Mouse (Mus musculus) forebrain, embryonic 16.5 days (tissue): ENCODE data around the gene Plekha6. TPM values are rescaled to one million over a fixed set of nuclear protein-coding genes. Genes with fewer than 3 reads are reported as not detected.
"Not testable (repeated sequence)": the region's sequence is repeated elsewhere in the genome, so short reads cannot be mapped to it uniquely, and the experiment has no call there.

Experiments
- ATAC-seq: fragments of 200-750 bp; cut with Nextera tagmentation; 2 replicates; pipeline ENCODE4 v1.8.0; 2017; ENCODE audit warnings: mild to moderate bottlenecking, moderate library complexity
- H3K27ac ChIP-seq: fragments of 300-500 bp; sonication (generic); 2 replicates; pipeline ENCODE4 v1.5.1; 2014; ENCODE audit warnings: low read length, control low read depth
- H3K27me3 ChIP-seq: fragments of 300-500 bp; sonication (generic); replicated peaks from 2 replicates; pipeline ENCODE4 v1.6.1; 2014; ENCODE audit warnings: low read length; ENCODE audit not compliant: control insufficient read depth, insufficient read depth
- H3K36me3 ChIP-seq: fragments of 300-500 bp; sonication (generic); 2 replicates; pipeline ENCODE4 v1.6.1; 2014; ENCODE audit not compliant: control insufficient read depth, insufficient read depth
- H3K4me1 ChIP-seq: fragments of 300-500 bp; sonication (generic); replicated peaks from 2 replicates; pipeline ENCODE4 v1.6.1; 2014; ENCODE audit warnings: low read length; ENCODE audit not compliant: control insufficient read depth, insufficient read depth
- H3K4me2 ChIP-seq: fragments of 300-500 bp; sonication (generic); 2 replicates; pipeline ENCODE4 v1.6.1; 2014; ENCODE audit warnings: mild to moderate bottlenecking, low read length, control low read depth
- H3K4me3 ChIP-seq: fragments of 300-500 bp; sonication (generic); replicated peaks from 2 replicates; pipeline ENCODE4 v1.5.1; 2014; ENCODE audit warnings: mild to moderate bottlenecking, low read length, control low read depth
- H3K9ac ChIP-seq: fragments of 300-500 bp; sonication (generic); replicated peaks from 2 replicates; pipeline ENCODE4 v1.6.1; 2014; ENCODE audit warnings: low read depth, low read length, control low read depth
- H3K9me3 ChIP-seq: fragments of 300-500 bp; sonication (generic); 2 replicates; pipeline ENCODE4 v1.6.1; 2016; ENCODE audit warnings: low read length; ENCODE audit not compliant: control insufficient read depth
- WGBS: fragments of 180-500 bp; shearing (Covaris S2); extraction: QIAGEN DNeasy Blood & Tissue Kit; methylation state at CpG from one replicate; pipeline ENCODE4 v1.1.7; 2014; 5-methylcytosine and 5-hydroxymethylcytosine counted together
- polyA plus RNA-seq: library from polyadenylated mRNA; unstranded; fragments of >200 nt; fragmentation: Nextera tagmentation; extraction: Ambion mirVana; gene quantifications from 2 replicates; pipeline ENCODE4 v1.2.1, GENCODE M21; 2015

The Plekha6 gene
- polyA plus RNA-seq, 1 experiment from 2014 or later = 11.7 TPM

GRCm38 (mm10) chr1:133340403-133340802 lies 176.4 kb downstream of the Plekha6 start:
- not testable (repeated sequence) for H3K4me3 ChIP-seq, H3K36me3 ChIP-seq, H3K27me3 ChIP-seq, ATAC-seq, H3K4me2 ChIP-seq, H3K9ac ChIP-seq, H3K27ac ChIP-seq, H3K9me3 ChIP-seq, H3K4me1 ChIP-seq
- 65% methylated on average over 1 of the region's 1 CpGs for WGBS

GRCm38 (mm10) chr1:133344357-133344756 lies 180.3 kb downstream of the Plekha6 start:
- Histone ChIP-seq H3K27ac (no peak overlapping the region), H3K27me3 (no peaks in the 10 kb centered on the region), H3K4me1 (no peaks in the 10 kb centered on the region), H3K9ac (no peak overlapping the region), H3K9me3 (no peaks in the 10 kb centered on the region), H3K36me3 (no peaks in the 10 kb centered on the region), H3K4me2 (no peak overlapping the region), H3K4me3 (no peak overlapping the region)
- WGBS = 94% methylated on average over 2 of the region's 2 CpGs
- no peak for ATAC-seq

DNA sequence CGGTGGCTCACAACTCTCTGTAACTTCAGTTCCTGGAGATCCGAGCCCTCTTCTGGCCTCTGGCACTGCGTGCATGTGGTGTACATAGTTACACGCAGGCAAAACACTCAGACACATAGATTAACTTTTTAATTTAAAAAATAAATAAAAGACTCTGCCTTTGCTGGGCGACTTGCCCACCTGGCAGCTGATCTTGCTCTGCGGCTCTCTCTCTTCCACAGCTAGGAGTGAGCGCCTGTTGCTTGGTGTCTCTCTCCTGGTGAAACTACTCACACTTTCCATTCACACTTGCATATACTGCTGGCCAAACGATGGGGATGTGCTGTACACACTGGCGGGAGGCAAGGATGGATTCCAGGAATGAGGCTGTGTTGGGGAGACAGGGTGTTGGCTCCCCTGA lies 182.5 kb downstream of the Plekha6 start:
- no peaks in the 10 kb centered on the region for H3K27me3 ChIP-seq
- H3K4me3 ChIP-seq = no peak overlapping the region
- H3K9me3 ChIP-seq = no peaks in the 10 kb centered on the region
- H3K27ac ChIP-seq = no peak overlapping the region
- no peak overlapping the region for H3K4me2 ChIP-seq
- H3K9ac ChIP-seq = no peak overlapping the region
- 75% methylated on average over 9 of the region's 9 CpGs for WGBS
- no peak for ATAC-seq
- no peaks in the 10 kb centered on the region; the same call in 1 of the 2 replicates for H3K4me1 ChIP-seq
- H3K36me3 ChIP-seq = no peaks in the 10 kb centered on the region

DNA sequence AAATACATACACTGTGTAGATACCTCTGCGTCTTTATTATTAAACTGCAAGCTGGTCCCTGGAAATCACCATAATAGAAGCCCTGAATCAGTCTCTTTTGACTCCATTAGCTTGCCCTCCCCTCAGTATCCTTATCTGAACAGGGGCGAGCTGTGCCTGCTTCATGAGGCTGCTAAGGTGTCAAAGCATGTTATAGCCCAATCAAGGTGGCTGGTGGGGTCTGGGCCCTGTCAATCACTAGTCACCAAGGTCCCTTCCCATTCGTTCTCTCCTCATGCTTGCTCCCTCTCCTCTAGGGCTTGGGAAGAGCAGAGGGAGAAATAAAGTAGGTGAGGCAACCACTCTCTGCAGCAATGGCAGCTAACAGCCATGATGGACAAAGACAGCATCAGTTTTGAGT lies 183.2 kb downstream of the Plekha6 start:
- Histone ChIP-seq H3K27me3 (no peaks in the 10 kb centered on the region), H3K27ac (no peak overlapping the region), H3K4me1 (peaks cover 2% of the 10 kb centered on the region), H3K4me3 (no peak overlapping the region), H3K9ac (no peak overlapping the region), H3K9me3 (no peaks in the 10 kb centered on the region), H3K4me2 (no peak overlapping the region), H3K36me3 (no peaks in the 10 kb centered on the region)
- no peak for ATAC-seq
- 71% methylated on average over 3 of the region's 3 CpGs for WGBS

- 86% methylated on average over 11 of the region's 11 CpGs for WGBS
- Histone ChIP-seq H3K4me2 (no peak overlapping the region), H3K9me3 (no peaks in the 10 kb centered on the region), H3K27me3 (no peaks in the 10 kb centered on the region), H3K4me3 (no peak overlapping the region), H3K4me1 (peaks cover 2% of the 10 kb centered on the region), H3K36me3 (no peaks in the 10 kb centered on the region), H3K9ac (no peak overlapping the region), H3K27ac (no peak overlapping the region)
- no peak for ATAC-seq
Observed at GRCm38 (mm10) chr1:133347693-133348520, 183.9 kb downstream of the Plekha6 start.

- no peak within 1 kb of the TSS for H3K27ac ChIP-seq
- no peak within 1 kb of the TSS for H3K4me2 ChIP-seq
- no peak within 1 kb of the TSS for H3K9ac ChIP-seq
- no peak within 1 kb of the TSS for H3K4me3 ChIP-seq
- WGBS = 88% methylated on average over 1 of the region's 1 CpGs
- H3K9me3 ChIP-seq = no peaks in the 10 kb centered on the region
- ATAC-seq = no peak
- peaks cover 10% of the 10 kb centered on the region for H3K4me1 ChIP-seq
- no peaks in the 10 kb centered on the region for H3K27me3 ChIP-seq
- no peaks in the 10 kb centered on the region for H3K36me3 ChIP-seq
Observed at GRCm38 (mm10) chr1:133350210-133350609, 186.2 kb downstream of the Plekha6 start, which contains the start of gene Ren1. Gene Ren1, plus strand, starts transcription at chr1:133350510.

GRCm38 (mm10) chr1:133351762-133352161 lies 187.8 kb downstream of the Plekha6 start:
- Histone ChIP-seq H3K27me3 (no peaks in the 10 kb centered on the region), H3K9ac (no peak overlapping the region), H3K27ac (no peak overlapping the region), H3K4me1 (peaks cover 10% of the 10 kb centered on the region), H3K4me2 (no peak overlapping the region), H3K4me3 (no peak overlapping the region), H3K36me3 (no peaks in the 10 kb centered on the region), H3K9me3 (no peaks in the 10 kb centered on the region)
- peak; percentile 37; the same call in 1 of the 2 replicates for ATAC-seq
- WGBS = 50% methylated on average over 9 of the region's 9 CpGs

Other genes starting within 250 kb of the Plekha6 start
- 42.5 and 50.6 TPM in 2 replicates for gene Mdm4, start 133.6 kb upstream of the Plekha6 start, polyA plus RNA-seq
- gene Pik3c2b, start 118.5 kb upstream of the Plekha6 start, polyA plus RNA-seq = 16.0 and 17.9 TPM in 2 replicates
- 36.3 and 40.3 TPM in 2 replicates for gene Ppp1r15b, start 33.1 kb upstream of the Plekha6 start, polyA plus RNA-seq
- not detected in 2 replicates for gene Golt1a, start 145.6 kb downstream of the Plekha6 start, polyA plus RNA-seq
- 0.60 and 0.63 TPM in 2 replicates for gene Kiss1, start 157.7 kb downstream of the Plekha6 start, polyA plus RNA-seq
- gene Ren1, start 186.3 kb downstream of the Plekha6 start, polyA plus RNA-seq = 0.30 TPM in 1 of 2 replicates, not detected in the other
- 4.5 and 9.5 TPM in 2 replicates for gene Etnk2, start 199.4 kb downstream of the Plekha6 start, polyA plus RNA-seq